Mouse (Mus musculus): ENCODE results near the gene Dennd1a.

The Dennd1a gene

GRCm38 (mm10) chr2:37788176-37788962 lies 498.8 kb downstream of the Dennd1a start:
- DNase-seq (ENCODE audit: extremely low spot score, low read depth, low spot score), result no peak

- no peak for DNase-seq (ENCODE audit: extremely low spot score, low read depth, low spot score)
These were observed 500.7 kb downstream of the Dennd1a start for GRCm38 (mm10) chr2:37786461-37786860.

DNA sequence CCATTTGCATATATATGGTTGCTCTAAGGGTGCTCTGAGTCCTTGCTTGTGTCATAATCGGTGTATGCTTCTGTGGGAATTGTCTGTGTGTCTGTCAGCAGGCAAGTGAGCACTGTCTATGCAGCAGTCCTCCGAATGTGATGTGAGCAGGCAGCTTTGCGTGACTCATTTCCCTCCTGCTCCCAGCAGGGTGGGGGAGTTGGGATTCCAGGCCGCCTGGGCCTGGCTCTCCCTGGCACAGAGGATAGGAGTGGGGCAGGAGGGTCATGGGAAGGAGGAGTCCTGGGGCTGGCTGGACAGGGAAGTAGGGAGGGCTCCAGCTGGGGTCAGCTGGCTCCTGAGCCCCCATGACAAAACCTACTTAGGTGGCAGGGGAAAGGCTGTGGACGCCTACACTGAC lies 502.7 kb downstream of the Dennd1a start:
- no peak for DNase-seq (ENCODE audit: extremely low spot score, low read depth, low spot score)

DNA sequence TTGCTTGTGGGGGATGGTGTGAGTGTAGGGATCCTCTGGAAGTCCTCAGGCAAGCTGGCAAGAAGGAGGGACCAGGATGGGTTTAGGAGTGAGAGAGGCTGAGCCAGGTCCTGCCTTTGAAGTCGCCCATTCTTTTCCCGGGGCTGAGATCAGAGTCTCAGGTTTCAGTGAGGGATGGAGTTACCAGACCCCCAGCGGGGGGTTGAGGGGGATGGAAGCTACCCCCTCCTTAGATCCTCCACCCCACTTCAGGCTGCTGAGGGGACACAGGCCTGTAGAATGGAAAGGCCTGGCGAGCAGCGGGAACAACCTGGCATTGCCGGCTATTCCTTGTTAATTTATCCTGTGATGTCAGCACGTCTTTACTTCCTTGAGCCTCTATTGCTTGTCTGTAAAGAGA lies 505.2 kb downstream of the Dennd1a start:
- no peak for DNase-seq (ENCODE audit: extremely low spot score, low read depth, low spot score)

DNA sequence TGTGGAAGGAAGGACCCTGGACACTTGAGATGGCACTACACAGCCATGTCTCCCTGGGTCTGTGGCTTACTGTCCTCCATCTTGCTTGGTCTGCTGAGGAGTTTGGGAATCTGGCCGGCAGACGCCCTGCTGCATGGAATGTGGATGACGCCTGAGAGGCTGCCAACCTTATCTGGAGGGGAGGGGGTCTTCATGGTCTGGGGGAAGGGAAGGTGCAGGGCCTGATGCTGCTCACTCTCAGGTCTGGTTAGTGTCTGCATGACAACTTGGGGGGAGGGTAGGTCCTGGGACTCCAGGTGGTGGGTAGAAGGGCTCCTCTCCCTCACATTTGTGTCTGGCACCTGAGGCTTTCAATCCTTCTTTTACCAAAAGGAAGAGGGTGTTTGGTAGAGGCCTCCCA lies 505.8 kb downstream of the Dennd1a start:
- DNase-seq (ENCODE audit: extremely low spot score, low read depth, low spot score), result no peak

- no peak for DNase-seq (ENCODE audit: extremely low spot score, low read depth, low spot score)
These were observed 506.8 kb downstream of the Dennd1a start for GRCm38 (mm10) chr2:37780270-37780929.

GRCm38 (mm10) chr2:37777958-37778720 lies 509.1 kb downstream of the Dennd1a start:
- DNase-seq (ENCODE audit: extremely low spot score, low read depth, low spot score), result no peak

DNA sequence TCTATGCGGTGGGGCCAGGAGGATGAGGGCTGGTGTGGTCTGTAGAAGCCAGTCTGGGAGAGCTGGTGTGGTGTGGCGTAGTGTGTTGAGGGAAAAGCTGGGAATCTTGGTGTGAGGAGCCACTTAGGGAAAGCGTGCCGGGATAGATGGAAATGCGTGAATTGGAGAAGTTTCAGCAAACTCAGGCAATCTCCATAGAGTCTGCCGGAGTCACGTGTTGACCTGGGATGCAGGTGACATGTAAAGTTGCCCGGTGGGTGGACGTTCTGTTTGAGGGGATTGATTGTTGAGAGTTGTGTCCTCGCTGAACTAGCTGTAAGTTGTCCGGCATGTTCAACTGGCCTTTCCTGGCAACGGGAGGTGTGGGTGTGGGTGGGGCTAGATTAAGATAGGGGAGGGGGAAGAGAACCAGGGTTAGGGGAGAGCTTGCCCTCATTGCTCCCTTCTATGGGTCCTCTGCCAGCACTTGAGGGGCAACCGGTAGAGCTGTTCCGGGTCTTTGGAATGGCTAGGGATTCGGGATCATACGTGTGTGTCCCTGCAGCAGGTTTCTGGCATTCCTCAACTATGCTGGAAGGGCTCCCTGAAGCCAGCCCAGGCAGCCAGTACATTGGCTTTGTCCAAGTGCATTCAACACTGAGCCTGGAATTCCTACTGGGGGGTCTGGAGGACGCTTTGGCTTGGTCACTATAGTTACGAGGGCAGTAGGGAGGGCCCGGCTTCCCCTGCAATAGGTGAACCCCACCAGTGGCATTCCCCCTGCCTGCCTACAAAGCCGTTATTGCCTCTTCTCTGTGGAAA lies 510.4 kb downstream of the Dennd1a start:
- no peak for DNase-seq (ENCODE audit: extremely low spot score, low read depth, low spot score)

DNA sequence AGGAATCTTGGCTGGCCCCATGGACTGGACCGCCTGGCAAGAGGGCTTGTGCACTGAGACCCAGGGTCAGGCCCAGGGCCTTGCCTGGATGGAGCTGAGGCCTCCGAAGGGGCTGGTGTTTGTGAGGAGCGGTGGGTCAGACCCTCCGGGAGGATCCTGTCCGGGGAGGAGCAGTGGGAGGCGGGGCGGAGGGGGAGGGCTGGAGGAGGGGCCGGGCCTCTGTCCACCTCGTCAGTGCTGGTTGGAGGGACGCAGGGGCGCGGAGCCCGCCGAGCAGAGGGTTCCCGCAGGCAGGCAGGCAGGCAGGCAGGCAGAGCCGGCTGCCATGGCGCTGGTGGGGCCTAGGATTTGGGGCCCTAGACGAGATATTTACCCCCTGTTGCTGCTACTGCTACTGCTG lies 511.2 kb downstream of the Dennd1a start, which contains the start of gene Crb2:
Gene Crb2 (plus strand): TSS at position 234 of the 400 bp plus-strand sequence.
- DNase-seq (ENCODE audit: extremely low spot score, low read depth, low spot score), result no peak

DNA sequence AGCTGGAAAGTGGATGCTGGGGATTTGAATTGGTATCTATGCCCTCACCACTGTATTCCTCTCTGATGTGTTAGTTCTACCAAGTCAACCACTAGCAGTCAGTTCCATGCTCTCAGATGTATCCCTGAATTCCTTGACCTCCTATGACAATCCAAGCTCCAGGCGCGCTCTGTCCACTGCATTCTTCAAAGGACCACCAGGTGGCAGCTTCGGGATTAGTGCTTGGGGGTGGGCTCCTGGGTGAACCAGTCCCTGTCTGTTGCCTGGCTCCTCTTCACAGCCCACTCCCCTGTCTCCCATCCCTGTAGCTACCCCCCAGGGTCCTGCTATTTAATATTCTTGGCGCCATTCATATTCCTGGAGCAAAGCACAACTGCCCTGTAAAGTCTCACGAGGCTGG lies 512.6 kb downstream of the Dennd1a start:
- no peak for DNase-seq (ENCODE audit: extremely low spot score, low read depth, low spot score)

- peak; percentile 84 for DNase-seq (ENCODE audit: extremely low spot score, low read depth, low spot score)
These were observed 515.4 kb downstream of the Dennd1a start for GRCm38 (mm10) chr2:37771618-37772285.

DNA sequence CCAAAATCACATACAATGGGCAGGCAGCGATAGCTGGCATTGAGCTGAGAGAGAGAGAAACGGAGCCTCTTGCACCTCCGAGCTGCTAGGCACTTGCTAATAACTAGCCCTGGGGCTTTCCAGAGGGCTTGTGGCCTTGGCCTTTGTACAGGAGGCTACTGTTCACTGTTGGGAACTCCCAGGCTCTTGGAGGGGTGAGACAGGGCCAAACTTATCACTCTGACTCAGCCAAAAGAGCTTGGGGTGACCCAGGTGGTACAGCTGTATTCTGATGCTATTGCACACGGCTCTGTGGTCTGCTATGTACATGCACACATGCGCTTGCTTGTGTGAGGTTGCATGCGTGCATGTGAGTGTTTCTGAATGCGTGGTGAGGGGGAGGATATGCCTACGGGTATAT lies 517.4 kb downstream of the Dennd1a start:
- DNase-seq (ENCODE audit: extremely low spot score, low read depth, low spot score), result no peak

- no peak for DNase-seq (ENCODE audit: extremely low spot score, low read depth, low spot score)
These were observed 518.3 kb downstream of the Dennd1a start for GRCm38 (mm10) chr2:37768903-37769302.

DNA sequence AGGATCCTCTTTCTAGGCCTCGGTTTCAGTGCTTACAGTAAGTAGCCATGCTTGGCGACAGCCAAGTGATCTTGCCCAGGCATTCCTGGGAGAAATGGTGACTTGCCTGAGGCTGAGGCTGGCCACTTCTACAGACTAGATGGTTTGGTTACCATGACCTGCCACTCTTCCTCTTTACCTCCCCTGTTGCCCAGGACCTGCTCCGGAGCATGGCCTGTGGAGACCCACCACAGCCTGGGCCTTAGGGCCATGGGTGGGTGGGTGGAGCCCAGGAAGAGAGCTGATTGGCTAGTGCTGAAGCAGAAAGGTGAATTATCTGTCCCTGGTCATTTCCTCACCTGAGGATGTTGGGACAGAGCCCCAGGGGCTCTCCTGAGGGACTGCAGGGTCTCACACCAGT lies 519.5 kb downstream of the Dennd1a start:
- DNase-seq (ENCODE audit: extremely low spot score, low read depth, low spot score), result no peak

DNA sequence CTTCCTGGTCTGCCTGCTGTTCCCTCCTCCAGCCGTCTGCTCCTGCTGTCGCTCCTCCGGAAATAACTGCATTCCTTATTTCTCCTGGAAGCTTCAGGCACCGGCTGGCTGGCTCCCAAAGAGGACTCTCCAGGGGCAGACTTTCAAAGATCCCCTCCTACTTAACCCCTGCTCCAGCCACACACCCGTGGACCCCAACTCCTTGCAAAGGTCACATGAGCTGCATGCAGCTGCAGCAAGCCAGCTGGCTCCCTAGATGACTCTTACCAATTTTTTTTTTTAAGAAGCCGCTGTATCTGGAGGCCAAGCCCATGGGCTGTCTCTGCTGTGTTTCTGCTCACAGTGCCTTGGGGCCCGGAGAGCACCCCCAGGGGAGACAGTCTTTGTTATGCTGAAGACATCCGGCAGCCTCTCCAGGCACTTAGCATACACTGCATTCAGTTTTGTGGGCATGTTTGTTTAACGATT lies 520.1 kb downstream of the Dennd1a start:
- DNase-seq (ENCODE audit: extremely low spot score, low read depth, low spot score), result no peak

DNA sequence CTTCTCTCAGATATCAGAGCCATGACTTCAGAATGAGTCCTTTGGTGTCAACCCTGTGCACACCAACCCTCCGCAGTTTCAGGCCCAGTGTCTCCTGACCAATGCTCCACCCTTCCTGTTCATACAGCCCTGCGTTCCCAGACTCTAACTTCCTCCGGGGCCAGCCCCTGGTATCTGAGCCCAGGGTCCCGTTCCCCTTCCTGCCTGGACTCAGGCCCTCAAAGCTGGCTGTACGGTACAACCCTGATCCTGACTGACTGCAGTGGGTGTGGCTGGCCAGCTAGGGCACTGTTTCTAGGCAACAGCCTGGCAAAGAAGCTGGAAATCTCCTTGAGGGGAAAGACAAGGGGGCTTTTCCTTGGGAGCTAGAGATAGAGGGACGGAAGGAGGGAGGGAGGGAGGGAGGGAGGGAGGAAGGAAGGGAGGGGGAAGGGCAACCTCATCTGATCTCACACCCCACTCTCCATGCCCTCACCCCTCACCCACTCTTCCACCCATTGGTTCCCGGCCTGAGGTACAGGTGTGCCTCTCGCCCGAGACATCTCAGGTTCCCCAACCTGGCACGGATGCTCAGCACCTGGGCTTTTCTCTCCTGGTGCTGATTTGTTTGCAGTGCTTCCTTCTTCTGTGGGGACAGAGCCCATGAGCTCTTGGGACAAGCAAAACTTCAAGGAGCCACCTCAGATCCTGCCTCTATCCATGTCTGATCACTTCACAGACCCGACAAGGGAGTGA lies 521.0 kb downstream of the Dennd1a start:
- DNase-seq (ENCODE audit: extremely low spot score, low read depth, low spot score), result no peak

DNA sequence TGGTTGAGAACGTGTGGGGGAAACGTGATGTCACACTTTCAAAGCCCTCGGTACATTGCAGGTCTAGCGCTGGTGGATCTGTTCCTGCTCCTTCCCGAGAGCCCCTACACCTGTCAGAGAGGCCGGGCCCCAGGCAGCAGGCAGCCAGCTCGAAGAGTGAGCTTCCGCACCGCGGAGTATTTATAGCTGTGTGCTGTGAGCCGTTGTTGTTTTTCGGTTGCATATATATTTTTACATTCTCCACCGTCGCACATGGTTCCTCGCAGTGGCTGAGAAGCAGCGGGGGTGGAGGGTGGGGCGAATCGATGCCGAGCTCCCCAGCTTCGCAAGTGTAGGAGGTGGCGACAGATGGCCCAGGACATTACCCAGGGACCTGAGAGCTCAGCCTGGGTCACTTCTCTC lies 522.1 kb downstream of the Dennd1a start:
- DNase-seq (ENCODE audit: extremely low spot score, low read depth, low spot score), result no peak

- DNase-seq (ENCODE audit: extremely low spot score, low read depth, low spot score), result no peak
These were observed 522.7 kb downstream of the Dennd1a start for GRCm38 (mm10) chr2:37764514-37764913.

- no peak for DNase-seq (ENCODE audit: extremely low spot score, low read depth, low spot score)
These were observed 523.6 kb downstream of the Dennd1a start for GRCm38 (mm10) chr2:37763638-37764037.

DNA sequence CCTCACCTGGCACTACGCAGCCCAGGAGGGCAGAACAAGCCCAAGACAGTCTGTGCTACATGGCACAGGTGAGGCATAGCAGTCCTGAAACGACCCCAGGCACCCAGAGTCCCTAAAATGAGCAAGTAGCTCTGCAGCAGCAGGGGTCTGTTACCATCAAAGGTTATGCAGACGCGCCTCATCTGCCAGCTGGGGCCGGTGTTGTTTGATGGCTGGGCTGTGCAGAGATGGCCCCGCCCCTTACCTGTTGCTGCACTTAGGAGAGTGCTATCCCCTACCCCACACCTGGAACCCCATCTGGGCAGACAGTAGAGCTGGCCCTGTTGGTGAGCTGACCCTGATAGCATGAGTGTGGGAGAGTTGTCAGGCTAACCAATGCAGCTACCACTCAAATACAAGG lies 526.6 kb downstream of the Dennd1a start:
- DNase-seq (ENCODE audit: extremely low spot score, low read depth, low spot score), result no peak
